Mouse (Mus musculus) T-cell, adult 66 days (primary cell): ENCODE data around the gene Zfp184. TPM values are rescaled to one million over a fixed set of nuclear protein-coding genes. Genes with fewer than 3 reads are reported as not detected.

Experiments
- total RNA-seq, 2 experiments: library from RNA; stranded (reverse); gene quantifications; 3 replicates in 1 of 2; 4 replicates in 1 of 2; pipeline ENCODE4 v1.2.4; 2023

The Zfp184 gene
- total RNA-seq: under 1 TPM; 0.36 to 0.67 TPM

GRCm38 (mm10) chr13:21944926-21945740 lies at the start of gene Zfp184:
Zfp184 (plus strand) TSS chr13:21945094.

DNA sequence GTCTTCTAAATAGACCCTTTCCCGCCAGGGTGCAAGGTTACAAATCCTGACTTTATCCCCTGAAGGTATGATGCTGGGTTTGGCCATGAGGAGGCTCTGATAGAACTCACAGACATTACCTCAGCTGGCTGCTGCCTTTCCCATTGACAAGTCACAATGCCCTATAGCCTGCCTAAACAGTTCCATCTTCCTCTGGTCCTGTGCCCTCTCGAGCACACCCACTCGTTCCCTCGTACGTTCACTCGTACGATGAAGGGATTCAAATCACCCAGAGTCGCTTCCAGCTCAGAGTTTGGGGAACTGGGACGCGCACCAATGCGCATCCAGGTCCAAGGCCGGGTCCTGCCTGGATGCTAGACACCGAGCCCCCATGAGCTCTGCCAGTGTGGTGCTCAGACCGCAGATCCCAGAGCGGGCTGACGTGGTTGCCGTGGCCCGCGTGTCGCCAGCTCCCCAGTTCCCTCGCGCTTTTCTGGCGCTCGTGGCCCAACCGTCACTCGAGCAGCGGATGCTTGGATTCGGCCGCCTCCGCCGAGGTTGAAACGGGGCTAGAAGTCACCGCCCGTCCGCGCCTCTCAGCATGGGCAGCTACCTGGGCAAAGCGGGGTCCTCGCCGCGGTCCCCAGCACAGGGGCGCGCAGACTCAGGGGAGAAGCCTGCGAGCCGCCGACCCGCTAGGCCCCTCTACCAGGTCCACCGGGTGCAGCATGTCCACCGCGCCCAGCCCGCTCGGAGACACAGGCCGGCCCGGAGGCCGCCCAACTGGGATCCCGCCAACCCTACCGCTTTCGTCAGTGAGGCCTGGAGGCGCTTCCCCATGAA lies 36.3 kb downstream of the Zfp184 start, which contains the start of gene Pom121l2:
Gene Pom121l2 (plus strand): TSS at position 214 of the 822 bp plus-strand sequence.

GRCm38 (mm10) chr13:22009642-22010041 lies 64.7 kb downstream of the Zfp184 start, which contains the start of gene Prss16:
Prss16 (minus strand) TSS chr13:22009742.

Other genes with a start within 250 kb of the Zfp184 start
- gene Olfr1359, start 247.0 kb upstream of the Zfp184 start, total RNA-seq: not detected
- 100 to 1,000 TPM in 1 of 2 experiments, 10 to 100 TPM in 1; 41.0 to 101 TPM for gene Hist1h2bl, start 229.0 kb upstream of the Zfp184 start, total RNA-seq
- 10 to 100 TPM; 69.0 to 85.5 TPM for gene Hist1h2ai, start 228.7 kb upstream of the Zfp184 start, total RNA-seq
- gene Hist1h3h, start 227.4 kb upstream of the Zfp184 start, total RNA-seq: 100 to 1,000 TPM in 1 of 2 experiments, 10 to 100 TPM in 1; 63.3 to 163 TPM
- gene Hist1h2bm, start 223.1 kb upstream of the Zfp184 start, total RNA-seq: 10 to 100 TPM in 1 of 2 experiments, 1 to 10 TPM in 1; 9.3 to 35.0 TPM
- 10 to 100 TPM in 1 of 2 experiments, 1 to 10 TPM in 1; 9.9 to 32.0 TPM for gene Hist1h4j, start 210.0 kb upstream of the Zfp184 start, total RNA-seq
- gene Hist1h4k, start 194.6 kb upstream of the Zfp184 start, total RNA-seq: 100 to 1,000 TPM; 339 to 539 TPM
- 10 to 100 TPM; 34.6 to 52.1 TPM for gene Hist1h2ak, start 191.3 kb upstream of the Zfp184 start, total RNA-seq
- 100 to 1,000 TPM in 1 of 2 experiments, 10 to 100 TPM in 1; 62.8 to 108 TPM for gene Hist1h2bn, start 191.0 kb upstream of the Zfp184 start, total RNA-seq
- 10 to 100 TPM; 20.5 to 68.4 TPM for gene Hist1h1b, start 164.5 kb upstream of the Zfp184 start, total RNA-seq
- gene Hist1h3i, start 161.7 kb upstream of the Zfp184 start, total RNA-seq: 100 to 1,000 TPM in 1 of 2 experiments, 10 to 100 TPM in 1; 89.3 to 207 TPM
- gene Hist1h2an, start 157.9 kb upstream of the Zfp184 start, total RNA-seq: 10 to 100 TPM in 1 of 2 experiments, 1 to 10 TPM in 1; 8.2 to 18.6 TPM
- gene Hist1h2bp, start 157.6 kb upstream of the Zfp184 start, total RNA-seq: 10 to 100 TPM; 22.1 to 55.1 TPM
- gene Hist1h2bq, start 134.9 kb upstream of the Zfp184 start, total RNA-seq: 100 to 1,000 TPM in 1 of 2 experiments, 10 to 100 TPM in 1; 85.1 to 138 TPM
- 100 to 1,000 TPM; 104 to 232 TPM for gene Hist1h2ao, start 134.6 kb upstream of the Zfp184 start, total RNA-seq
- 100 to 1,000 TPM; 266 to 341 TPM for gene Hist1h4m, start 133.3 kb upstream of the Zfp184 start, total RNA-seq
- gene Hist1h4n, start 112.9 kb upstream of the Zfp184 start, total RNA-seq: 100 to 1,000 TPM in 1 of 2 experiments, 10 to 100 TPM in 1; 17.4 to 191 TPM
- 10 to 100 TPM; 52.5 to 94.4 TPM for gene Hist1h2ap, start 111.6 kb upstream of the Zfp184 start, total RNA-seq
- gene Hist1h2br, start 111.4 kb upstream of the Zfp184 start, total RNA-seq: 100 to 1,000 TPM in 1 of 2 experiments, 10 to 100 TPM in 1; 85.9 to 136 TPM
- not detected for gene Pom121l2, start 36.1 kb downstream of the Zfp184 start, total RNA-seq
- gene Prss16, start 64.6 kb downstream of the Zfp184 start, total RNA-seq: under 1 TPM in 1 of 2 experiments, not detected in 1; 0.93 TPM
- 10 to 100 TPM in 1 of 2 experiments, 1 to 10 TPM in 1; 9.5 to 83.4 TPM for gene Hist1h2ah, start 90.5 kb downstream of the Zfp184 start, total RNA-seq
- 100 to 1,000 TPM in 1 of 2 experiments, 10 to 100 TPM in 1; 47.4 to 137 TPM for gene Hist1h2bk, start 90.8 kb downstream of the Zfp184 start, total RNA-seq
- 100 to 1,000 TPM in 1 of 2 experiments, 10 to 100 TPM in 1; 55.8 to 104 TPM for gene Hist1h4i, start 96.3 kb downstream of the Zfp184 start, total RNA-seq
- gene Hist1h2ag, start 97.8 kb downstream of the Zfp184 start, total RNA-seq: 100 to 1,000 TPM in 1 of 2 experiments, 10 to 100 TPM in 1; 44.9 to 107 TPM
- gene Hist1h2bj, start 98.1 kb downstream of the Zfp184 start, total RNA-seq: 10 to 100 TPM; 39.1 to 88.2 TPM
- gene Vmn1r188, start 139.3 kb downstream of the Zfp184 start, total RNA-seq: not detected
- not detected for gene Vmn1r189, start 160.7 kb downstream of the Zfp184 start, total RNA-seq
- gene Vmn1r191, start 238.9 kb downstream of the Zfp184 start, total RNA-seq: not detected
- gene Vmn1r192, start 246.0 kb downstream of the Zfp184 start, total RNA-seq: not detected